Mouse (Mus musculus): ENCODE results near the gene Rnf220. TPM values are rescaled to one million over a fixed set of nuclear protein-coding genes. Genes with fewer than 3 reads are reported as not detected.
A peak's percentile ranks its signal among the peaks of the same experiment; 100 is the strongest.

The Rnf220 gene
- polyA plus RNA-seq, 1 experiment from 2014 or later: 56.3 TPM

DNA sequence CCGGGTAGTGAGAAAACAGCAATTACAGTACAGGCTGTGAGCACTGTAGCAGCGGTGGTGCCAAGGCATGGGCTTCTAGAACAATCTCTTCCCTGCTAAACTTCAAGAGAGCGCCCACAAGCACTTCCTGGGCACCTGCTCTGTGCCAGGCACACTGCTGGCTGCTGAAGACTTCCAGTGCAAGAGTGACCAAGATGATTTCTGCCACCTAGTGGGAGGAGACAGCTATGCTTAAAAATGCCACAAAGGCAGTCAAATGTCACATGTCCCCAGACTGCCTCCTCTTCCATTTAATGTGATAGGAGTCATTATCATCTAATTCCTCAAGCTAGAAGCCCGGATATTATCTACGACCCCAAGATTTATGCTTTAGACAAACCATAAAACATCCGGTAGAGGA, 150.8 kb downstream of the Rnf220 start:
- Histone ChIP-seq H3K9ac (ENCODE audit: low read depth, low read length) (no peak overlapping the region), H3K4me3 (ENCODE audit: low read depth, low read length) (no peak overlapping the region), H3K27ac (replicated peaks; ENCODE audit: low read depth, low read length) (no peak overlapping the region), H3K36me3 (ENCODE audit: control insufficient read depth, insufficient read depth, low read length) (no peaks in the 10 kb centered on the region), H3K4me2 (ENCODE audit: low read depth, low read length) (no peak overlapping the region), H3K9me3 (ENCODE audit: control insufficient read depth, low read length) (no peaks in the 10 kb centered on the region), H3K27me3 (replicated peaks; ENCODE audit: control insufficient read depth, insufficient read depth, low read length) (no peaks in the 10 kb centered on the region), H3K4me1 (ENCODE audit: control insufficient read depth, insufficient read depth, low read length) (peaks cover 9% of the 10 kb centered on the region; the same call in 1 of the 2 replicates)
- WGBS: 60% methylated on average over 6 of the region's 6 CpGs
- DNase-seq (ENCODE audit: low spot score) (peak; percentile 31), ATAC-seq (ENCODE audit: low read depth) (no peak)

DNA sequence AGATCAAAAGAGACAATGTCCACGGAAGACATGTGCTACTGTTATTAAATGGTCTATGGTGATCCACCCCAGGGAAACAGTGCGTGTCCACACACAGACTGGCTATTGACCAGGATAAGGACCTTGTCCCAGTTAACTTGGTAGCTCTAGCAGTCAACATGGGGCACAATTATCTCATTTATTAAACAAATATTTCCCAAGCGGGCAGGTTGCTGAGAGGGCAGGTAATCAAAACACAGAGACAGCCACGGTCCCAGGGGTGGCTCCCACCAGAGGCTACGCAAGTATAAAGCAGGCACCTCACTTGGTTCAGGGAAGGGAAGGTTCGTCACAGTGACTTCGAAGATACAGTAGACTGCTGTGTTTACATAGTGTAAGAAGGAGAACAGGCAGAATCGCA, 153.5 kb downstream of the Rnf220 start:
- 67% methylated on average over 8 of the region's 8 CpGs for WGBS
- no peak overlapping the region for H3K4me2 ChIP-seq (ENCODE audit: low read depth, low read length)
- no peaks in the 10 kb centered on the region for H3K9me3 ChIP-seq (ENCODE audit: control insufficient read depth, low read length)
- no peaks in the 10 kb centered on the region for H3K36me3 ChIP-seq (ENCODE audit: control insufficient read depth, insufficient read depth, low read length)
- no peaks in the 10 kb centered on the region for H3K27me3 ChIP-seq (replicated peaks; ENCODE audit: control insufficient read depth, insufficient read depth, low read length)
- H3K4me3 ChIP-seq (ENCODE audit: low read depth, low read length): no peak overlapping the region
- no peak overlapping the region for H3K9ac ChIP-seq (ENCODE audit: low read depth, low read length)
- no peak overlapping the region for H3K27ac ChIP-seq (replicated peaks; ENCODE audit: low read depth, low read length)
- DNase-seq (ENCODE audit: low spot score) (no peak), ATAC-seq (ENCODE audit: low read depth) (no peak)
- no peaks in the 10 kb centered on the region for H3K4me1 ChIP-seq (ENCODE audit: control insufficient read depth, insufficient read depth, low read length)

DNA sequence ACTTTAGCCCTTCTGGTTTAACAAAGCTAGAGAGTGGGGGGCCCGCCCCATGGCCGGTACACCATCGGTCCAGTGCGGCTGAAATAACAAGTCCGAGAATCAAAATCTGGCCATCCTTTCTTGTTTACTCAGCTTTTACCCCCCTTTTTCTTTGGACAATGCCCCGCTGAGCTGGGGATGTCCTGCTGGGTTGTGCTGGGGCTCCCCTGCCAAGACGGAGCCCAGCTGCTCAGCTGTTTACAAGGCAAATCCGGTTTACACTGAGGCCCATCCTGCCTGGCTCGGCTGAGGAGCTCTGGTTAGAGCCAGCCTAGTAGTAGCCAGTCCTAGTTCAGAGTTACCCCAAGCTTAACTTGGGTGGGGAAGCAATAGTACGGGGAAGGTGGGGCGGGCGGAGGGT, 154.1 kb downstream of the Rnf220 start:
- no peaks in the 10 kb centered on the region for H3K4me1 ChIP-seq (ENCODE audit: control insufficient read depth, insufficient read depth, low read length)
- H3K36me3 ChIP-seq (ENCODE audit: control insufficient read depth, insufficient read depth, low read length): no peaks in the 10 kb centered on the region
- H3K9me3 ChIP-seq (ENCODE audit: control insufficient read depth, low read length): no peaks in the 10 kb centered on the region
- DNase-seq (ENCODE audit: low spot score) (no peak), ATAC-seq (ENCODE audit: low read depth) (no peak)
- H3K4me2 ChIP-seq (ENCODE audit: low read depth, low read length): no peak overlapping the region
- H3K4me3 ChIP-seq (ENCODE audit: low read depth, low read length): no peak overlapping the region
- H3K9ac ChIP-seq (ENCODE audit: low read depth, low read length): no peak overlapping the region
- no peaks in the 10 kb centered on the region for H3K27me3 ChIP-seq (replicated peaks; ENCODE audit: control insufficient read depth, insufficient read depth, low read length)
- 52% methylated on average over 12 of the region's 12 CpGs for WGBS
- H3K27ac ChIP-seq (replicated peaks; ENCODE audit: low read depth, low read length): no peak overlapping the region

DNA sequence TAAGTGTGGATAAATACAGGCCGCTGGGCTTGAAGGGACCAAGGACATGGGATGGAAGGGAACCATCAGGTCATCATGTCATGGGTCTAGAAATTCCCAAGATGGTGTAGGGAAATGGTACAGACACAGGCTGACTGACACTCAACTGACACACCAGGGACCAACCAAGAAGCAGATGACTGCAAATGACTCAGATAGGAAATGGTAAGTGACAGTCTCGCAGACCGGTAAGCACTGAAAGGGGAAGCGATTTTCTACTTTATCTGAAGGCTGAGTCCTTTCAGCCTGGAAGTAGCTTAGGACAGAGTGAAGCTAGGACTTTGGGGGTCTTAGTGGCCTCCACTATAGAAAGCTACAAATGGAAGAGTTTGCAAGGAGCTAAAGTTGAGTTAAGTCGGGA, 155.6 kb downstream of the Rnf220 start:
- no peak for ATAC-seq (ENCODE audit: low read depth)
- no peaks in the 10 kb centered on the region for H3K27me3 ChIP-seq (replicated peaks; ENCODE audit: control insufficient read depth, insufficient read depth, low read length)
- H3K9ac ChIP-seq (ENCODE audit: low read depth, low read length): no peak overlapping the region
- H3K27ac ChIP-seq (replicated peaks; ENCODE audit: low read depth, low read length): no peak overlapping the region
- 89% methylated on average over 5 of the region's 5 CpGs for WGBS
- no peak overlapping the region for H3K4me2 ChIP-seq (ENCODE audit: low read depth, low read length)
- H3K36me3 ChIP-seq (ENCODE audit: control insufficient read depth, insufficient read depth, low read length): no peaks in the 10 kb centered on the region
- H3K9me3 ChIP-seq (ENCODE audit: control insufficient read depth, low read length): no peaks in the 10 kb centered on the region
- DNase-seq (ENCODE audit: low spot score): no peak
- no peak overlapping the region for H3K4me3 ChIP-seq (ENCODE audit: low read depth, low read length)
- no peaks in the 10 kb centered on the region for H3K4me1 ChIP-seq (ENCODE audit: control insufficient read depth, insufficient read depth, low read length)

DNA sequence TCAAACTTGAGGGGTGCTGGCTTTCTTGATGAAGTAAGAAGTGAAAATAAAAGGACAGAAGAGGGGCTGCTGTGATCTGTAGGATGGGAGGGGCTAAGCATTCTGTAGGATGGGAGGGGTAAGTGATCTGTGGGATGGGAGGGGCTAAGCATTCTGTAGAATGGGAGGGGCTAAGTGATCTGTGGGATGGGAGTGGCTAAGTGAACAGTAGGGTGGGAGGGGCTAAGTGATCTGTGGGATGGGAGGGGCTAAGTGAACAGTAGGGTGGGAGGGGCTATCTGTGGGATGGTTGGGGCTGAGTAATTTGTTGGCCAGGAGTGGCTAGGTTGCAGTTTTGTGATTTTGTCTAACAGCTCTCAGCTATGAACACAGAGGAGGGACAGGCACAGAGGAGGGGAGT, 157.1 kb downstream of the Rnf220 start:
- H3K4me2 ChIP-seq (ENCODE audit: low read depth, low read length): no peak overlapping the region

DNA sequence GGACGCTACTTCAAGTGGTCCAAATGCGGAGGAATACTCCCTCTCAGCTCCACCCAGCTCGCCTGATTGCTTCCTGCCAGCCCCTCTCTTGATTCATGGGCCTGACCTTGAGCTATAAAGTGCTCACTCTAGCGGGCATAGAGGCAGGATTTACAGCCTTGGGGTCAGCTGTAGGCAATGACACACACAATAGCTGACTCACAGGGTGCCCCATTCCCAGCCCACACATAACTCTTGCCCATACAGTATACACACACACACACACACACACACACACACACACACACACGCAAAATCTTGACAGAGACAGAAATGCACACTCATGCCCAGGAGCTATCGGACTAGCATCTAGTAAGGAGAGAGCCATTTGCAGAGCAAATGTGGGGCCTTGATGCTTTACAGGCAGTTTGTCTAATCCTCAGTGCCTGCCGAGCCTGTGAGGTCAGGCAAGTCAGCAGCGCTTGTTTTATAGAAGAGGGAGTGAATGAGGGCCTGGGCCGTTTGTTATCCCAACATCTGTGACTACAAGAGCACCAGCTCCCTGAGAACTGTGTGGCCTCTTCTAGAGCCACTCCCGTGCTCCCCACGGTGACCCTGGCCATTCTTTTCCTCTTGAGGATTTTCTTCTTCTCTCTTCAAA, 165.9 kb downstream of the Rnf220 start:
- Histone ChIP-seq H3K27me3 (replicated peaks; ENCODE audit: control insufficient read depth, insufficient read depth, low read length) (no peaks in the 10 kb centered on the region), H3K9ac (ENCODE audit: low read depth, low read length) (no peak overlapping the region), H3K4me2 (ENCODE audit: low read depth, low read length) (no peak overlapping the region), H3K4me3 (ENCODE audit: low read depth, low read length) (no peak overlapping the region), H3K36me3 (ENCODE audit: control insufficient read depth, insufficient read depth, low read length) (no peaks in the 10 kb centered on the region), H3K9me3 (ENCODE audit: control insufficient read depth, low read length) (no peaks in the 10 kb centered on the region), H3K4me1 (ENCODE audit: control insufficient read depth, insufficient read depth, low read length) (no peaks in the 10 kb centered on the region), H3K27ac (replicated peaks; ENCODE audit: low read depth, low read length) (no peak overlapping the region)
- WGBS: 49% methylated on average over 11 of the region's 11 CpGs
- DNase-seq (ENCODE audit: low spot score): no peak
- no peak for ATAC-seq (ENCODE audit: low read depth)

More for the DNA sequence above, 157.1 kb downstream of the Rnf220 start:
- DNase-seq (ENCODE audit: low spot score) (no peak), ATAC-seq (ENCODE audit: low read depth) (no peak)
- no peak overlapping the region for H3K27ac ChIP-seq (replicated peaks; ENCODE audit: low read depth, low read length)
- H3K27me3 ChIP-seq (replicated peaks; ENCODE audit: control insufficient read depth, insufficient read depth, low read length): no peaks in the 10 kb centered on the region
- H3K4me1 ChIP-seq (ENCODE audit: control insufficient read depth, insufficient read depth, low read length): no peaks in the 10 kb centered on the region
- no peaks in the 10 kb centered on the region for H3K9me3 ChIP-seq (ENCODE audit: control insufficient read depth, low read length)
- H3K9ac ChIP-seq (ENCODE audit: low read depth, low read length): no peak overlapping the region
- no peak overlapping the region for H3K4me3 ChIP-seq (ENCODE audit: low read depth, low read length)
- H3K36me3 ChIP-seq (ENCODE audit: control insufficient read depth, insufficient read depth, low read length): no peaks in the 10 kb centered on the region

DNA sequence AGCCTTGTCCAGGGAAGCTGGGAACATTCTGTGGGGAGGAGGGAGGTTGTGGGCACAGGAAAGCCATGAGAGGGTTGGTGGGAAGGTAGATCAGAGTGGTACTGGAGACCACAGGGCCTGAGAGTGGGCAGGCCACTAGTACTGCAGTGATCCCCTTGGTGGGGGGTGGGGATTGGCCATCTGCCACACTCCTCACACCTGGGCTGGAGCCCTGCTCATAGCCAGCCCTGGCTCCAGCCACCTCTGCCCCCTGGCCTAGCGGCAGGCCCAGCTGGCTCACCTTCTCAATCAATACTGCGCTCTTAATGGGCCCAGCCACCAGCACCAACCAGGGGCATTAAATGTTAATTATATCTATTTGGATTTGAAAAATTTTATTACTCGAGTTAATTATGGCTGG, 166.7 kb downstream of the Rnf220 start:
- no peak overlapping the region for H3K27ac ChIP-seq (replicated peaks; ENCODE audit: low read depth, low read length)

DNA sequence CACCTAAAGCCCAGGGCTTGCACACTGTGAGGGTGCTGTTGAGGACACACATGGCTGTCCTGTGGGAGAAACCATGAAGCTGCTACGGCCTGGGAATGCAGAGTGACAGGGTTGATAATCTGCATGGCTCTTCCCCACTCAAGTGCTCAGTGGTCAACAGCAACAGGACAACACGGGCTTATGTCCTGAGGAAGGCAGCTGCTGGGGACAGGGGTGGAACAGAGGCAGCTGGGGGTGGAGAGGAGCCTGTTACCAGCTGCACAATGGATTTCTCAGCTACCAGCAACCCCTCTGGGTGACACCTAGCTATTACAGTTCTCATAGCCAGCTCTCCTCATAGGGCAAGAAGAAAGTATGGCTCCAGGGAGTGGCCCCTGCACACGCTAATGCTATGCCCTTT, 169.9 kb downstream of the Rnf220 start:
- Histone ChIP-seq H3K36me3 (ENCODE audit: control insufficient read depth, insufficient read depth, low read length) (no peaks in the 10 kb centered on the region), H3K4me2 (ENCODE audit: low read depth, low read length) (no peak overlapping the region), H3K9me3 (ENCODE audit: control insufficient read depth, low read length) (no peaks in the 10 kb centered on the region), H3K4me3 (ENCODE audit: low read depth, low read length) (no peak overlapping the region), H3K9ac (ENCODE audit: low read depth, low read length) (no peak overlapping the region), H3K27me3 (replicated peaks; ENCODE audit: control insufficient read depth, insufficient read depth, low read length) (peaks cover 9% of the 10 kb centered on the region), H3K27ac (replicated peaks; ENCODE audit: low read depth, low read length) (no peak overlapping the region), H3K4me1 (ENCODE audit: control insufficient read depth, insufficient read depth, low read length) (no peaks in the 10 kb centered on the region)
- DNase-seq (ENCODE audit: low spot score): no peak
- no peak for ATAC-seq (ENCODE audit: low read depth)
- 77% methylated on average over 3 of the region's 3 CpGs for WGBS

More for the DNA sequence above, 166.7 kb downstream of the Rnf220 start:
- 85% methylated on average over 3 of the region's 3 CpGs for WGBS
- H3K9ac ChIP-seq (ENCODE audit: low read depth, low read length): no peak overlapping the region
- DNase-seq (ENCODE audit: low spot score) (no peak), ATAC-seq (ENCODE audit: low read depth) (no peak)
- H3K36me3 ChIP-seq (ENCODE audit: control insufficient read depth, insufficient read depth, low read length): no peaks in the 10 kb centered on the region
- no peaks in the 10 kb centered on the region for H3K4me1 ChIP-seq (ENCODE audit: control insufficient read depth, insufficient read depth, low read length)
- H3K9me3 ChIP-seq (ENCODE audit: control insufficient read depth, low read length): no peaks in the 10 kb centered on the region
- H3K27me3 ChIP-seq (replicated peaks; ENCODE audit: control insufficient read depth, insufficient read depth, low read length): no peaks in the 10 kb centered on the region
- H3K4me2 ChIP-seq (ENCODE audit: low read depth, low read length): no peak overlapping the region
- H3K4me3 ChIP-seq (ENCODE audit: low read depth, low read length): no peak overlapping the region

DNA sequence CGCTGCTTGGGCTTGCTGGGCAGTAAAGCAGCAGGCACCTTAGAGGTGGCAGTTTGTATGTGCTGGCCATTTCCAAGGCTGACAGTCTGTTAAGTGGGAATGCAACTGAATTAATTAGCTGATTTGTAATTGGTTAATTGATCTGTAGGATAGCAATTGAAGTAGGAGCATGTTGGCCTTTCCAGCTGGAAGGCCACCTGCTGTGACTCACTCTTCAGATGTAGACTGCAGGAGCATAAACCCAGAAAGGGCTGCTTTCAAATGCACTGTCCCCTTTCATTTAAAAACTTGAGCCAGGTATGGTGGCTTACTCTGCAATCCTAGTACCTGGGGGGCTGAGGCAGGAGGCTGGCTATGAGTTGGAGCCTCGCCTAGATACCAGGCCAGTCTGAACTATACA, 171.8 kb downstream of the Rnf220 start:
- H3K4me2 ChIP-seq (ENCODE audit: low read depth, low read length): no peak overlapping the region
- H3K4me3 ChIP-seq (ENCODE audit: low read depth, low read length): no peak overlapping the region
- H3K36me3 ChIP-seq (ENCODE audit: control insufficient read depth, insufficient read depth, low read length): no peaks in the 10 kb centered on the region
- H3K27ac ChIP-seq (replicated peaks; ENCODE audit: low read depth, low read length): no peak overlapping the region
- no peaks in the 10 kb centered on the region for H3K4me1 ChIP-seq (ENCODE audit: control insufficient read depth, insufficient read depth, low read length)
- 75% methylated on average over 2 of the region's 2 CpGs for WGBS
- H3K27me3 ChIP-seq (replicated peaks; ENCODE audit: control insufficient read depth, insufficient read depth, low read length): peaks cover 13% of the 10 kb centered on the region
- no peak for DNase-seq (ENCODE audit: low spot score)
- no peak overlapping the region for H3K9ac ChIP-seq (ENCODE audit: low read depth, low read length)
- ATAC-seq (ENCODE audit: low read depth): no peak
- H3K9me3 ChIP-seq (ENCODE audit: control insufficient read depth, low read length): no peaks in the 10 kb centered on the region

Data from embryonic facial prominence, embryonic 14.5 days (tissue).